Mouse (Mus musculus) myocyte (in vitro differentiated cells): Measurements from ENCODE around the gene Muc1.

Experiments
- MYOD1 ChIP-seq, 3 experiments: IDR thresholded peaks; one replicate each; pipeline ENCODE4 v1.6.1; 2011; ENCODE audit warnings: control low read depth in 2 of 3, low read depth in 2 of 3, mild to moderate bottlenecking in 2 of 3, moderate library complexity in 1 of 3; ENCODE audit not compliant: insufficient read length in 2 of 3, control insufficient read depth in 1 of 3
- POLR2A ChIP-seq: IDR thresholded peaks from one replicate; pipeline ENCODE4 v1.6.1; 2011; ENCODE audit warnings: low read depth, mild to moderate bottlenecking, control low read depth, moderate library complexity; ENCODE audit not compliant: insufficient read length
- REST ChIP-seq: IDR thresholded peaks from one replicate; pipeline ENCODE4 v1.6.1; 2011; ENCODE audit warnings: mild to moderate bottlenecking, control low read depth, moderate library complexity; ENCODE audit not compliant: insufficient read depth, insufficient read length
- SRF ChIP-seq: IDR thresholded peaks from one replicate; pipeline ENCODE4 v1.6.1; 2011; ENCODE audit warnings: low read depth; ENCODE audit not compliant: control insufficient read depth, insufficient read length
- USF1 ChIP-seq: IDR thresholded peaks from one replicate; pipeline ENCODE4 v1.6.1; 2011; ENCODE audit warnings: low read depth, mild to moderate bottlenecking, control low read depth, moderate library complexity

GRCm38 (mm10) chr3:89218271-89218670, 10.6 kb upstream of the Muc1 start:
- TF ChIP-seq SRF (no peak), REST (no peak), POLR2A (no peak), USF1 (no peak), MYOD1 (IDR thresholded peaks at IDR 0.05; ENCODE audit: control insufficient read depth in 1 of 3, insufficient read length in 2 of 3, low read depth in 2 of 3) (no peak)
